Mouse (Mus musculus) embryo, embryonic 9.5 days (tissue): ENCODE measurements at regions not wholly inside any gene's neighbourhood (a gene's known extent, or its start where the extent isn't known, plus 50 kb on each side); places are given as distances from the start of the nearest gene placed in this dataset.

ENCODE experiments used
- DNase-seq: peaks from one replicate; pipeline ENCODE4 v3.0.0-alpha.2; 2017; ENCODE audit errors: extremely low spot score

- DNase-seq, result no peak
Observed at GRCm38 (mm10) chr5:62545785-62546184, 220.2 kb downstream of the Arap2 start.

GRCm38 (mm10) chr5:62539304-62539703 is 226.7 kb downstream of the Arap2 start:
- DNase-seq, result no peak

GRCm38 (mm10) chr5:62511827-62512226 is 254.1 kb downstream of the Arap2 start:
- no peak for DNase-seq

- DNase-seq, result peak; percentile 27
Observed at GRCm38 (mm10) chr5:62483521-62483920, 282.4 kb downstream of the Arap2 start.

GRCm38 (mm10) chr5:62480967-62481366 is 285.0 kb downstream of the Arap2 start:
- peak; percentile 14 for DNase-seq

GRCm38 (mm10) chr5:62473412-62473811 is 292.5 kb downstream of the Arap2 start:
- DNase-seq, result no peak

GRCm38 (mm10) chr5:62466802-62467201 is 299.2 kb downstream of the Arap2 start:
- DNase-seq, result no peak

- no peak for DNase-seq
Observed at GRCm38 (mm10) chr5:62462574-62462973, 303.4 kb downstream of the Arap2 start.
